Mouse (Mus musculus): ENCODE measurements around the gene Ptprt. TPM values are rescaled to one million over a fixed set of nuclear protein-coding genes. Genes with fewer than 3 reads are reported as not detected.

The Ptprt gene
- polyA plus RNA-seq, 1 experiment from 2014 or later, result 0.45 TPM

DNA sequence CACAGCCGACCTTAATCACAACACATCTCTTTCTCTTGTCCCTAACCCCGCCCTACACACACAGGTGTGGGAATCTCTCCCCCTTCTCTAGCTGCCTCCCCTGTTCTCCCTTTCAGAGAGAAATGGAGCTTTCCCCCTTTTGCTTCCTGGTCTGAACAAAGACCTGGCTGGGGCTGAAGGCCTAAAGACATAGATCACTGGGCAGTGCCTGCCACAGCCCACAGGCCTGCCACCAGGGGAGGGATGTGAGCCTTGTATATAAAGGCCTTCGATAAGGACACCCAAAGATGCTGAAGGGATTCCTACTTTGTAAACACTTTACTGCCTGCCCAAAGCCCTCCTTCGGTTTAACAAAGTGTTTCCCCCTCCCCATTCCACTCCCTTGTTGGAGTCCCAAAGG, 786 bp upstream of the Ptprt start:
- Histone ChIP-seq H3K4me3 (ENCODE audit: low read length) (no peak overlapping the region), H3K27ac (ENCODE audit: low read length) (no peak overlapping the region), H3K9ac (ENCODE audit: low read length) (no peak overlapping the region), H3K36me3 (ENCODE audit: control insufficient read depth, insufficient read depth) (no peaks in the 10 kb centered on the region), H3K4me1 (ENCODE audit: control insufficient read depth, insufficient read depth, low read length) (peaks cover 5% of the 10 kb centered on the region; the same call in 1 of the 2 replicates), H3K27me3 (ENCODE audit: control insufficient read depth, insufficient read depth, low read length) (peaks cover 41% of the 10 kb centered on the region), H3K4me2 (ENCODE audit: low read depth, low read length) (no peak overlapping the region), H3K9me3 (replicated peaks; ENCODE audit: control insufficient read depth, low read length) (no peaks in the 10 kb centered on the region)
- WGBS, result 12% methylated on average over 4 of the region's 4 CpGs
- no peak for ATAC-seq (replicated peaks; ENCODE audit: extremely low read depth, insufficient read depth, low FRiP score)

DNA sequence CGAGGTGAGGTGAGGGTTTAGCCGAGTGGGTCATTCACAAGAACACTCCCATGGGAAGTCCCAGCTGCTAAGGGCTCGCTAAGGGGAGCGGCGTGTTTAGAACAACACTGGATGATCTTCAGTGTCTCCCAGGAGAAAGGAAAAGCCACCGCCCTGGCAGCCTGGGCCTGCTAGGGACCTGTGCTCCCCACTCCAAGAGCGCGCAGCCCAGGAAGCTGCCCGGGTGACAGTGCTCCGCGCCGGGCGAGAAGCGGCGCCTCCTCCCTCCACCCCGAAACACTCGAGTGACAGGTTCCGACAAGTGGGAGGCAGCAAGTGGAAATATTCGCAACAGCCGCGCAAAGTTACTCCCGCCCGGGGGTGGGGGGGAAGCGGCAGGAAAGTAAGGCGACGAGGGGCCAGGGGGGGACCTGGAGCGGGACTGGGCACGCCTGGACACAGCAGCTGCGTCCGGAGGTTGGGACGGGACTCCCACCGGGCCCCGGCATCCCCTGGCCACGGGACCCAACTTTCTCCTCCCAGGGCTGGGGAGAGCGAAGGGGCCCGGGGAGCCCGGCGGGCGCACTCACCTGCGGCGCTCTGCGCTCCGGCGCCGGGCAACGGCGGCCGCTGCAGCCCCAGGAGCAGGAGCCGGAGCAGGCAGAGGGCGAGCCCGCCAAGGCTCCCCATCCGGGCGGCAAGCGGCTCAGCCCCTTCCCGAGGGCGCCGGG, 561 bp downstream of the Ptprt start:
- H3K4me3 ChIP-seq (ENCODE audit: low read length), result peak overlapping the region; percentile 58
- peak overlapping the region; percentile 92 for H3K4me2 ChIP-seq (ENCODE audit: low read depth, low read length)
- H3K27me3 ChIP-seq (ENCODE audit: control insufficient read depth, insufficient read depth, low read length), result peaks cover 43% of the 10 kb centered on the region
- no peak for ATAC-seq (replicated peaks; ENCODE audit: extremely low read depth, insufficient read depth, low FRiP score)
- H3K4me1 ChIP-seq (ENCODE audit: control insufficient read depth, insufficient read depth, low read length), result peaks cover 5% of the 10 kb centered on the region; the same call in 1 of the 2 replicates
- H3K27ac ChIP-seq (ENCODE audit: low read length), result no peak overlapping the region
- H3K9me3 ChIP-seq (replicated peaks; ENCODE audit: control insufficient read depth, low read length), result no peaks in the 10 kb centered on the region
- WGBS, result under 1% methylated on average over 35 of the region's 57 CpGs
- peak overlapping the region; percentile 1 for H3K9ac ChIP-seq (ENCODE audit: low read length)
- H3K36me3 ChIP-seq (ENCODE audit: control insufficient read depth, insufficient read depth), result no peaks in the 10 kb centered on the region

DNA sequence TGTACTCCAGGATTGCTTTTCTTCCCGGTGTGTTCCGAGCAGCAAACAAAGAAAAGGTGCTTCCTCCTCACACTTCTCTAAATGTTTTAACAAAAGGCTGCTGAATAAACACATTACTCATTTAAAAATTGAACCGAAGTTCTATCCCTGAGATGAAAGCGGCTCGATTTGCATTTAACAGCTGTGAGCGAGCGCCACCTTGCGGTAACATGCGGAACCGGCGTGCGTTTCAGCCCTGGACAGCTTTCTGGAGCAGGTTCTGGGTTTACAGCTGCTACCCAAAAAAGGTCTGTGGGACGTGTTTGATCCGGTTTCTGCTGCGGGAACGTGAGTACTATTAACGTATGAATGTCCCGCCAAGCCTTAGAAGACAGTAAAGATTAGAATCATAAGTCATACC, 1.9 kb downstream of the Ptprt start:
- Histone ChIP-seq H3K9ac (ENCODE audit: low read length) (no peak overlapping the region), H3K4me2 (ENCODE audit: low read depth, low read length) (peak overlapping the region; percentile 59), H3K4me3 (ENCODE audit: low read length) (peak overlapping the region; percentile 58), H3K4me1 (ENCODE audit: control insufficient read depth, insufficient read depth, low read length) (peaks cover 5% of the 10 kb centered on the region; the same call in 1 of the 2 replicates), H3K27me3 (ENCODE audit: control insufficient read depth, insufficient read depth, low read length) (peaks cover 43% of the 10 kb centered on the region), H3K27ac (ENCODE audit: low read length) (no peak overlapping the region), H3K36me3 (ENCODE audit: control insufficient read depth, insufficient read depth) (no peaks in the 10 kb centered on the region), H3K9me3 (replicated peaks; ENCODE audit: control insufficient read depth, low read length) (no peaks in the 10 kb centered on the region)
- ATAC-seq (replicated peaks; ENCODE audit: extremely low read depth, insufficient read depth, low FRiP score), result no peak
- 0% methylated on average over 18 of the region's 18 CpGs for WGBS

GRCm38 (mm10) chr2:162657541-162657940, 3.4 kb downstream of the Ptprt start:
- Histone ChIP-seq H3K27me3 (ENCODE audit: control insufficient read depth, insufficient read depth, low read length) (peaks cover 40% of the 10 kb centered on the region), H3K4me2 (ENCODE audit: low read depth, low read length) (no peak overlapping the region)

GRCm38 (mm10) chr2:162654416-162654815, 6.5 kb downstream of the Ptprt start:
- 80% methylated on average over 4 of the region's 4 CpGs for WGBS
- Histone ChIP-seq H3K9me3 (replicated peaks; ENCODE audit: control insufficient read depth, low read length) (no peaks in the 10 kb centered on the region), H3K36me3 (ENCODE audit: control insufficient read depth, insufficient read depth) (no peaks in the 10 kb centered on the region), H3K9ac (ENCODE audit: low read length) (no peak overlapping the region), H3K27me3 (ENCODE audit: control insufficient read depth, insufficient read depth, low read length) (peaks cover 9% of the 10 kb centered on the region), H3K4me2 (ENCODE audit: low read depth, low read length) (no peak overlapping the region), H3K4me1 (ENCODE audit: control insufficient read depth, insufficient read depth, low read length) (no peaks in the 10 kb centered on the region), H3K4me3 (ENCODE audit: low read length) (no peak overlapping the region), H3K27ac (ENCODE audit: low read length) (no peak overlapping the region)
- ATAC-seq (replicated peaks; ENCODE audit: extremely low read depth, insufficient read depth, low FRiP score), result no peak

More at GRCm38 (mm10) chr2:162657541-162657940, 3.4 kb downstream of the Ptprt start:
- ATAC-seq (replicated peaks; ENCODE audit: extremely low read depth, insufficient read depth, low FRiP score), result no peak
- no peak overlapping the region for H3K27ac ChIP-seq (ENCODE audit: low read length)
- no peaks in the 10 kb centered on the region for H3K9me3 ChIP-seq (replicated peaks; ENCODE audit: control insufficient read depth, low read length)
- H3K4me3 ChIP-seq (ENCODE audit: low read length), result no peak overlapping the region
- peaks cover 5% of the 10 kb centered on the region; the same call in 1 of the 2 replicates for H3K4me1 ChIP-seq (ENCODE audit: control insufficient read depth, insufficient read depth, low read length)
- WGBS, result 63% methylated on average over 7 of the region's 7 CpGs
- H3K36me3 ChIP-seq (ENCODE audit: control insufficient read depth, insufficient read depth), result no peaks in the 10 kb centered on the region
- H3K9ac ChIP-seq (ENCODE audit: low read length), result no peak overlapping the region

- Histone ChIP-seq H3K27ac (ENCODE audit: low read length) (no peak overlapping the region), H3K27me3 (ENCODE audit: control insufficient read depth, insufficient read depth, low read length) (no peaks in the 10 kb centered on the region), H3K4me1 (ENCODE audit: control insufficient read depth, insufficient read depth, low read length) (peaks cover 23% of the 10 kb centered on the region), H3K9me3 (replicated peaks; ENCODE audit: control insufficient read depth, low read length) (no peaks in the 10 kb centered on the region), H3K9ac (ENCODE audit: low read length) (no peak overlapping the region), H3K4me2 (ENCODE audit: low read depth, low read length) (no peak overlapping the region), H3K4me3 (ENCODE audit: low read length) (no peak overlapping the region), H3K36me3 (ENCODE audit: control insufficient read depth, insufficient read depth) (no peaks in the 10 kb centered on the region)
- WGBS, result 78% methylated on average over 4 of the region's 4 CpGs
- no peak for ATAC-seq (replicated peaks; ENCODE audit: extremely low read depth, insufficient read depth, low FRiP score)
These were observed 22.3 kb downstream of the Ptprt start for GRCm38 (mm10) chr2:162638676-162639075.

DNA sequence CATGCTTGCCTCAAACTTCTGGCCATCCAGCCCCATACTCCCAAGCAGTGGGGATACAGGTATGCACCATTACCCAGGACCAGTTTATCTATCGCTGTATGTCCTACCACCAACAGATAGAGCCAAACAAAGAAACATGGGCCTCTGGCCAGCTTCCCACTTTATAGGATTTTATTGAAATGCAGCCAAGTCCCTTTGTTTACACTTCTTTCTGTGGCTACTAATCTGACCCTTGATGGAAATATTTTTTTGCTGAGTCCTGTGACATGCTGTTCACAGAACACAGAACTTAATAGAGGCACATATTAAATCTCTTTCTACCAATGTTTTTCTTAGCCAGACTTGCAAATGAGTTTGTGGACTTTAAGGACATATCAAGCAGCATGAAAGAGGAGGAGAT, 23.4 kb downstream of the Ptprt start:
- peaks cover 23% of the 10 kb centered on the region for H3K4me1 ChIP-seq (ENCODE audit: control insufficient read depth, insufficient read depth, low read length)
- WGBS, result 13% methylated on average over 1 of the region's 1 CpGs
- H3K27me3 ChIP-seq (ENCODE audit: control insufficient read depth, insufficient read depth, low read length), result no peaks in the 10 kb centered on the region
- no peak overlapping the region for H3K4me3 ChIP-seq (ENCODE audit: low read length)
- H3K36me3 ChIP-seq (ENCODE audit: control insufficient read depth, insufficient read depth), result no peaks in the 10 kb centered on the region
- H3K27ac ChIP-seq (ENCODE audit: low read length), result peak overlapping the region; percentile 49; the same call in 1 of the 2 replicates
- no peak overlapping the region for H3K4me2 ChIP-seq (ENCODE audit: low read depth, low read length)
- no peak overlapping the region for H3K9ac ChIP-seq (ENCODE audit: low read length)
- H3K9me3 ChIP-seq (replicated peaks; ENCODE audit: control insufficient read depth, low read length), result no peaks in the 10 kb centered on the region
- ATAC-seq (replicated peaks; ENCODE audit: extremely low read depth, insufficient read depth, low FRiP score), result peak; percentile 67

- Histone ChIP-seq H3K4me1 (ENCODE audit: control insufficient read depth, insufficient read depth, low read length) (peaks cover 23% of the 10 kb centered on the region), H3K27ac (ENCODE audit: low read length) (no peak overlapping the region), H3K4me3 (ENCODE audit: low read length) (no peak overlapping the region), H3K4me2 (ENCODE audit: low read depth, low read length) (no peak overlapping the region), H3K9ac (ENCODE audit: low read length) (no peak overlapping the region), H3K9me3 (replicated peaks; ENCODE audit: control insufficient read depth, low read length) (no peaks in the 10 kb centered on the region), H3K27me3 (ENCODE audit: control insufficient read depth, insufficient read depth, low read length) (no peaks in the 10 kb centered on the region), H3K36me3 (ENCODE audit: control insufficient read depth, insufficient read depth) (no peaks in the 10 kb centered on the region)
- WGBS, result 33% methylated on average over 9 of the region's 9 CpGs
- ATAC-seq (replicated peaks; ENCODE audit: extremely low read depth, insufficient read depth, low FRiP score), result no peak
These were observed 24.4 kb downstream of the Ptprt start for GRCm38 (mm10) chr2:162636387-162637009.

GRCm38 (mm10) chr2:162634901-162635300, 26.0 kb downstream of the Ptprt start:
- H3K9ac ChIP-seq (ENCODE audit: low read length), result no peak overlapping the region
- WGBS, result 74% methylated on average over 5 of the region's 5 CpGs
- H3K4me1 ChIP-seq (ENCODE audit: control insufficient read depth, insufficient read depth, low read length), result peaks cover 23% of the 10 kb centered on the region
- H3K4me3 ChIP-seq (ENCODE audit: low read length), result no peak overlapping the region
- H3K4me2 ChIP-seq (ENCODE audit: low read depth, low read length), result no peak overlapping the region
- no peaks in the 10 kb centered on the region for H3K27me3 ChIP-seq (ENCODE audit: control insufficient read depth, insufficient read depth, low read length)
- no peaks in the 10 kb centered on the region for H3K36me3 ChIP-seq (ENCODE audit: control insufficient read depth, insufficient read depth)
- no peak overlapping the region for H3K27ac ChIP-seq (ENCODE audit: low read length)
- H3K9me3 ChIP-seq (replicated peaks; ENCODE audit: control insufficient read depth, low read length), result no peaks in the 10 kb centered on the region
- no peak for ATAC-seq (replicated peaks; ENCODE audit: extremely low read depth, insufficient read depth, low FRiP score)

Data from heart, embryonic 16.5 days (tissue).